ENCODE assay signal across 22 mouse cellular contexts in the genomic region with DNA sequence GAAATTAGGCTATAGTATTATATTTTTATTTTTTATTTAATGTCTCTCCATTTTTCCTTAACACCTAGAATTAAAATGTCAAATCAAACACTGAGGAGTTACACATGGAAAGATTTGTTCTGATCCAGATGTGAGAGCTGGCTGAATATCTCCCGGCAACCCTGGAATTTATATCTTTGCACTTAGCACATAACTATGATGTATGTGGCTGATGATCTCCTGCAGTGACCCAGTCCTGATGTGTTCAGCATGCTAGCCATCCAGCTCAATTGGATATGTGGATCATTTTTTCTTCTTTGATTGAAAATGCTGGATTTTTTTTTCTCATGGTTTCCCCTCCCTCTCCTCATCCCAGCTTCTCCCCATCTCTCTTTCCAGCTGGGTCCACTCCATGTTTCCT.
"Had no signal": no experiment of that assay in that cellular context is flagged by ENCODE, and none has a peak within 500 bp of the region (broad histone marks: within the 10 kb centered on the region; RNA-seq: fewer than 3 reads in every experiment).

No protein-coding gene starts in this region.

- H3K4me2 ChIP-seq: liver, embryonic 12.5 days; liver, embryonic 15.5 days; lung, embryonic 15.5 days; midbrain, embryonic 12.5 days; midbrain, embryonic 15.5 days; neural tube, embryonic 12.5 days; neural tube, embryonic 15.5 days had no signal

- H3K4me1 ChIP-seq: liver, embryonic 12.5 days; liver, embryonic 15.5 days; lung, embryonic 15.5 days; midbrain, embryonic 12.5 days; midbrain, embryonic 15.5 days; neural tube, embryonic 12.5 days; neural tube, embryonic 15.5 days had no signal

- H3K4me3 ChIP-seq: liver, embryonic 12.5 days; liver, embryonic 15.5 days; lung, embryonic 15.5 days; midbrain, embryonic 12.5 days; midbrain, embryonic 15.5 days; neural tube, embryonic 12.5 days; neural tube, embryonic 15.5 days had no signal

- H3K9ac ChIP-seq: liver, embryonic 12.5 days; liver, embryonic 15.5 days; lung, embryonic 15.5 days; midbrain, embryonic 12.5 days; midbrain, embryonic 15.5 days; neural tube, embryonic 12.5 days; neural tube, embryonic 15.5 days had no signal

- H3K27ac ChIP-seq: hindbrain, postnatal 0 days; liver, embryonic 12.5 days; liver, embryonic 15.5 days; lung, embryonic 15.5 days; midbrain, embryonic 12.5 days; midbrain, embryonic 15.5 days; neural tube, embryonic 12.5 days; neural tube, embryonic 15.5 days; stomach, postnatal 0 days had no signal

- DNase-seq: kidney, postnatal 14 days; liver; lung, adult 18-20 months; lung, postnatal 10 days; lung, postnatal 4 days; right cerebral cortex, adult 18-20 months; right cerebral cortex, postnatal 14 days; right cerebral cortex, postnatal 4 days; thymus, adult 2 months; thymus, postnatal 14 days; thymus, postnatal 4 days had no signal

- H3K9me3 ChIP-seq: liver, embryonic 12.5 days; liver, embryonic 15.5 days; lung, embryonic 15.5 days; midbrain, embryonic 12.5 days; midbrain, embryonic 15.5 days; neural tube, embryonic 12.5 days; neural tube, embryonic 15.5 days had no signal

- H3K36me3 ChIP-seq: liver, embryonic 12.5 days; liver, embryonic 15.5 days; lung, embryonic 15.5 days; midbrain, embryonic 12.5 days; midbrain, embryonic 15.5 days; neural tube, embryonic 12.5 days; neural tube, embryonic 15.5 days had no signal

- H3K27me3 ChIP-seq: liver, embryonic 12.5 days; liver, embryonic 15.5 days; lung, embryonic 15.5 days; midbrain, embryonic 12.5 days; midbrain, embryonic 15.5 days; neural tube, embryonic 12.5 days; neural tube, embryonic 15.5 days had no signal

- ATAC-seq: hindbrain, postnatal 0 days; inflammation-experienced regulatory T-cells, adult 6 months; intestine, embryonic 16.5 days; liver, embryonic 12.5 days; midbrain, embryonic 15.5 days had no signal
